Mouse (Mus musculus) ES-Bruce4 (cell line): ENCODE measurements at regions not wholly inside any gene's neighbourhood (a gene's known extent, or its start where the extent isn't known, plus 50 kb on each side); places are given as distances from the start of the nearest gene placed in this dataset.

Experiments
- CTCF ChIP-seq: IDR thresholded peaks from one replicate; pipeline ENCODE4 v1.8.1; 2011; ENCODE audit warnings: low read depth, low read length
- EP300 ChIP-seq: IDR thresholded peaks from 2 replicates; pipeline ENCODE4 v1.6.1; 2011; ENCODE audit warnings: low read depth, low read length; ENCODE audit not compliant: insufficient read depth
- POLR2A ChIP-seq: IDR thresholded peaks from one replicate; pipeline ENCODE4 v1.8.1; 2011; ENCODE audit warnings: low read length; ENCODE audit not compliant: insufficient read depth

DNA sequence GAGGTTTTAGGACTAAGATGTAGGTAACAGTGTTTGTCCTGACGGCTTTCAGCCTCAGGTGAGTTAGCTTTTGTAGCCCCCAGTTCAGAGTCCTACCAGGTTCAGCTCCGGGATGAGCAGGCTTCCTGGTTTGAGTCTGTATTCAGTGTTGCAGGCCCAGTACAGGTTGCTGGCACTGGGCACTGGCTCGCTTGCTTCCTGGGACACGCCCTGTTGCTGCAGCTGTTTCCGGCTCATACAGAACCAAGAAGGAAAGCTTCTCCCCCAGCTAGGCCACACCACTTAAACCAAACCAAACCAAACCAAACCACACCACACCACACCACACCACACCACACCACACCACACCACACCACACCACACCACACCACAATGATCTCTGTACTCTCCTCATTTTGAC lies 93.6 kb downstream of the Otx2 start:
- TF ChIP-seq POLR2A (no peak), CTCF (no peak), EP300 (no peak)
